ENCODE assay signal across 14 mouse cellular contexts in the genomic region with DNA sequence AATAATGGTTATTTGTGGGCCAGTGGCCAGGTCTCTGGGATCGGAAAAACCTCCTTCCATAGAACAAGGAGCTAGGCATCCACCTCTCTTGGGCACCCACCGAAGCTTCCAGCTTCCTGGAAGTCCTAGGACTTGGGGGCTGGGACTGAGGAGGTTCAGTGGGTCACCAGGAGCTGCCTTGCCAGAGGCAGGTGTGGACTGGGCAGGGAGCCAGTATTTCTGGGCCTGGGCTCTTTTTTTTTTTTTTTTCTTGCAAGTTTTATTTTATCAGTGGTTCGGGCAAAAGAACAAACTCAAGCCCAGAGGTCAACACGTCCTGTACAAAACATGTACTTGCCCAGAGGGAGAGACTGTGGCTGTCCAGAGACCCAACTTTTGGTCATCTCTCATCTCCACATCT. TPM values are rescaled to one million over a fixed set of nuclear protein-coding genes. Genes with fewer than 3 reads are reported as not detected.
DNase-seq lines count a peak whose midpoint lies in the region; ATAC-seq and TF ChIP-seq lines count a peak whose summit lies in the region.
"Had no signal": no experiment of that assay in that cellular context is flagged by ENCODE, and none has a peak within 500 bp of the region (broad histone marks: within the 10 kb centered on the region; RNA-seq: fewer than 3 reads in every experiment).

No protein-coding gene starts in this region.

- ATAC-seq in hindbrain, embryonic 12.5 days (ENCODE audit: low FRiP score): no peak
- ATAC-seq in intestine, embryonic 16.5 days: peak; percentile 52
- no peak for ATAC-seq in cerebellum, adult (ENCODE audit: insufficient number of reproducible peaks, low FRiP score, low TSS enrichment)
- ATAC-seq: activated CD4-positive, CD25-positive, alpha-beta regulatory T cell, adult 4 months had no signal

- no peaks in the 10 kb centered on the region for H3K36me3 ChIP-seq in hindbrain, embryonic 10.5 days
- no peaks in the 10 kb centered on the region for H3K36me3 ChIP-seq in hindbrain, embryonic 12.5 days
- H3K36me3 ChIP-seq in intestine, embryonic 16.5 days (ENCODE audit: control insufficient read depth, insufficient read depth, low read length): no peaks in the 10 kb centered on the region
- peaks cover 16% of the 10 kb centered on the region for H3K36me3 ChIP-seq in small intestine, adult 2 months (ENCODE audit: control insufficient read depth, insufficient read depth, low read length)
- H3K36me3 ChIP-seq: hindbrain, embryonic 13.5 days had no signal

- no peak overlapping the region for H3K9ac ChIP-seq in hindbrain, embryonic 12.5 days
- H3K9ac ChIP-seq in intestine, embryonic 16.5 days (ENCODE audit: low read depth, low read length): peak overlapping the region; percentile 57
- H3K9ac ChIP-seq: hindbrain, embryonic 13.5 days; liver, embryonic 14.5 days had no signal

- DNase-seq in hindbrain, embryonic 10.5 days (ENCODE audit: low spot score): no peak
- DNase-seq in kidney, postnatal 36 days: peak; percentile 65 to 73
- no peak for DNase-seq in B cell, adult 2 months
- DNase-seq: cerebellum, adult 2 months; heart, adult 2 months; thymus, adult 2 months had no signal

- no peak for TF ChIP-seq POLR2A in small intestine, adult 2 months (IDR thresholded peaks at IDR 0.05; ENCODE audit: low read depth, low read length)

- no peaks in the 10 kb centered on the region for H3K9me3 ChIP-seq in hindbrain, embryonic 10.5 days
- H3K9me3 ChIP-seq in hindbrain, embryonic 12.5 days (replicated peaks): no peaks in the 10 kb centered on the region
- no peaks in the 10 kb centered on the region for H3K9me3 ChIP-seq in intestine, embryonic 16.5 days (ENCODE audit: control insufficient read depth, low read length)
- H3K9me3 ChIP-seq: hindbrain, embryonic 13.5 days had no signal

- no peak overlapping the region for H3K4me2 ChIP-seq in hindbrain, embryonic 12.5 days (replicated peaks)
- H3K4me2 ChIP-seq in intestine, embryonic 16.5 days (ENCODE audit: low read depth, low read length): peak overlapping the region; percentile 37; the same call in 1 of the 2 replicates

- H3K27ac ChIP-seq in hindbrain, embryonic 10.5 days: peak overlapping the region; percentile 87
- H3K27ac ChIP-seq in hindbrain, embryonic 12.5 days: no peak overlapping the region
- peak overlapping the region; percentile 70 for H3K27ac ChIP-seq in intestine, embryonic 16.5 days (ENCODE audit: low read length)
- peak overlapping the region; percentile 40; the same call in 1 of the 2 replicates for H3K27ac ChIP-seq in small intestine, adult 2 months (ENCODE audit: insufficient read depth, low read depth, low read length)
- H3K27ac ChIP-seq: heart, adult 2 months; hindbrain, embryonic 13.5 days; layer of hippocampus, adult 2 months; liver, embryonic 14.5 days had no signal

- H3K4me3 ChIP-seq in hindbrain, embryonic 10.5 days: no peak overlapping the region
- H3K4me3 ChIP-seq in hindbrain, embryonic 12.5 days: no peak overlapping the region
- no peak overlapping the region for H3K4me3 ChIP-seq in intestine, embryonic 16.5 days (ENCODE audit: low read length)
- no peak overlapping the region for H3K4me3 ChIP-seq in small intestine, adult 2 months (ENCODE audit: low read depth, low read length)
- H3K4me3 ChIP-seq: heart, adult 2 months; hindbrain, embryonic 13.5 days; layer of hippocampus, adult 2 months had no signal

- H3K4me1 ChIP-seq in hindbrain, embryonic 10.5 days (replicated peaks): peaks cover 53% of the 10 kb centered on the region
- peaks cover 10% of the 10 kb centered on the region for H3K4me1 ChIP-seq in hindbrain, embryonic 12.5 days
- peaks cover 48% of the 10 kb centered on the region for H3K4me1 ChIP-seq in intestine, embryonic 16.5 days (ENCODE audit: control insufficient read depth, insufficient read depth, low read length)
- H3K4me1 ChIP-seq in small intestine, adult 2 months (ENCODE audit: control insufficient read depth, insufficient read depth, insufficient read length, low read length): peaks cover 21% of the 10 kb centered on the region

- TF ChIP-seq CTCF in small intestine, adult 2 months (IDR thresholded peaks at IDR 0.05; ENCODE audit: extremely low read depth, insufficient read length, insufficient replicate concordance, low read depth, low read length): no peak

- 90% methylated on average over 4 of the region's 4 CpGs for WGBS in hindbrain, embryonic 10.5 days
- 87% methylated on average over 4 of the region's 4 CpGs for WGBS in hindbrain, embryonic 12.5 days
- 41% methylated on average over 4 of the region's 4 CpGs for WGBS in intestine, embryonic 16.5 days
- WGBS in small intestine, adult 2 months: 21% methylated on average over 4 of the region's 4 CpGs

- H3K27me3 ChIP-seq in hindbrain, embryonic 10.5 days (ENCODE audit: insufficient read depth, poor library complexity, severe bottlenecking): peaks cover 3% of the 10 kb centered on the region; the same call in 1 of the 2 replicates
- H3K27me3 ChIP-seq in hindbrain, embryonic 12.5 days: peaks cover 5% of the 10 kb centered on the region
- no peaks in the 10 kb centered on the region for H3K27me3 ChIP-seq in intestine, embryonic 16.5 days (replicated peaks; ENCODE audit: control insufficient read depth, insufficient read depth, low read length)
- H3K27me3 ChIP-seq in small intestine, adult 2 months (ENCODE audit: control insufficient read depth, insufficient read depth, low read length): no peaks in the 10 kb centered on the region

RNA-seq across cellular contexts. Expression of gene Myrf, which starts 14.8 kb away (rescaled TPM):
- polyA plus RNA-seq in hindbrain, embryonic 10.5 days (2016; fragmentation: Nextera tagmentation; extraction: Ambion mirVana): 2.1 and 2.7 TPM in 2 replicates
- polyA plus RNA-seq in hindbrain, embryonic 12.5 days (2016; fragmentation: Nextera tagmentation; extraction: Ambion mirVana): 1.3 and 1.9 TPM in 2 replicates
- polyA plus RNA-seq in intestine, embryonic 16.5 days (2015; fragmentation: Nextera tagmentation; extraction: Ambion mirVana): 9.9 and 10.1 TPM in 2 replicates
- polyA plus RNA-seq in small intestine, adult 2 months (2012; rRNA removed): 58.3 and 65.5 TPM in 2 replicates

RNA-seq across cellular contexts. Expression of gene Fen1, which starts 21.8 kb away (rescaled TPM):
- polyA plus RNA-seq in hindbrain, embryonic 10.5 days (2016; fragmentation: Nextera tagmentation; extraction: Ambion mirVana): 135 and 181 TPM in 2 replicates
- 60.3 and 62.4 TPM in 2 replicates for polyA plus RNA-seq in hindbrain, embryonic 12.5 days (2016; fragmentation: Nextera tagmentation; extraction: Ambion mirVana)
- 77.9 and 87.8 TPM in 2 replicates for polyA plus RNA-seq in intestine, embryonic 16.5 days (2015; fragmentation: Nextera tagmentation; extraction: Ambion mirVana)
- 8.3 and 13.1 TPM in 2 replicates for polyA plus RNA-seq in small intestine, adult 2 months (2012; rRNA removed)

RNA-seq across cellular contexts. Expression of gene Tmem258, which starts 22.0 kb away (rescaled TPM):
- 387 and 389 TPM in 2 replicates for polyA plus RNA-seq in hindbrain, embryonic 10.5 days (2016; fragmentation: Nextera tagmentation; extraction: Ambion mirVana)
- polyA plus RNA-seq in hindbrain, embryonic 12.5 days (2016; fragmentation: Nextera tagmentation; extraction: Ambion mirVana): 313 and 342 TPM in 2 replicates
- polyA plus RNA-seq in intestine, embryonic 16.5 days (2015; fragmentation: Nextera tagmentation; extraction: Ambion mirVana): 466 and 467 TPM in 2 replicates
- polyA plus RNA-seq in small intestine, adult 2 months (2012; rRNA removed): 41.1 and 67.1 TPM in 2 replicates

RNA-seq across cellular contexts. Expression of gene Fads1, which starts 43.1 kb away (rescaled TPM):
- polyA plus RNA-seq in hindbrain, embryonic 10.5 days (2016; fragmentation: Nextera tagmentation; extraction: Ambion mirVana): 162 and 170 TPM in 2 replicates
- 175 and 183 TPM in 2 replicates for polyA plus RNA-seq in hindbrain, embryonic 12.5 days (2016; fragmentation: Nextera tagmentation; extraction: Ambion mirVana)
- 146 and 154 TPM in 2 replicates for polyA plus RNA-seq in intestine, embryonic 16.5 days (2015; fragmentation: Nextera tagmentation; extraction: Ambion mirVana)
- 8.5 and 11.6 TPM in 2 replicates for polyA plus RNA-seq in small intestine, adult 2 months (2012; rRNA removed)

Comparison
In these comparisons a context has a peak if more than half of its experiments do, and no peak if none do; other contexts are left out.
1. DNase-seq: peak in kidney, postnatal 36 days (2 of 2); none in hindbrain, embryonic 10.5 days (single experiment) and B cell, adult 2 months (0 of 2).